Mouse (Mus musculus): ENCODE measurements around the gene Hspd1.

DNA sequence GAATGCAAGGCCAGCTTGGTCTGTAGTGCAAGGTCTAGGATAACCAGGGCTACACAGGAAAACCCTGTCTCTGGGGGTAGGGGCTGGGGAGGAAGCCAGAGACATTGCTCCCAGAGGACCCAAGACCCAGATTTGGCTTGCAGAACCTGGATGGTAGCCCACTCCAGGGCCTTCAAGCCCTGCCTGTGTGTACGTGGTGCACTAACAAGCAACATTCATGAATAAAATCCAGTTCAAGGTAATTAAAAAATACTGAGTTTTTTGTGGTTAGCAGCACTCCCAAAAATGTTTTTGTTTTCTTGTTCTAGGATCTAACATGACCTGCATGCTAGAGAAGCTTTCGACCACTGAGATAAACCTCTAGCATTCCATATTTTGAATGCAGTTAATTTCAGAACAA lies 4.0 kb upstream of the Hspd1 start:
- TF ChIP-seq POLR2A (IDR thresholded peaks at IDR 0.05; ENCODE audit: borderline replicate concordance, insufficient read depth, low read length), result no peak
- TF ChIP-seq CTCF (IDR thresholded peaks at IDR 0.05; ENCODE audit: borderline replicate concordance, insufficient read depth, low read depth, low read length), result no peak
